ENCODE assay signal across 15 mouse cellular contexts in genomic region chr4:14202229-14202628, GRCm38 (mm10).
"Had no signal": no experiment of that assay in that cellular context is flagged by ENCODE, and none has a peak within 500 bp of the region (broad histone marks: within the 10 kb centered on the region; RNA-seq: fewer than 3 reads in every experiment).

No protein-coding gene starts in this region.

- ATAC-seq: midbrain, embryonic 16.5 days had no signal

- H3K9ac ChIP-seq: lung, embryonic 14.5 days; midbrain, embryonic 12.5 days; stomach, embryonic 15.5 days had no signal

- H3K27me3 ChIP-seq: midbrain, embryonic 12.5 days; stomach, embryonic 15.5 days had no signal

- H3K4me2 ChIP-seq: liver, embryonic 11.5 days; lung, embryonic 14.5 days; midbrain, embryonic 12.5 days; stomach, embryonic 15.5 days had no signal

- H3K4me1 ChIP-seq: stomach, embryonic 15.5 days had no signal

- H3K27ac ChIP-seq: kidney, postnatal 0 days; midbrain, embryonic 12.5 days; stomach, embryonic 15.5 days had no signal

- DNase-seq: kidney, adult 8-10 months; kidney, postnatal 36 days; layer of hippocampus, adult 9-11 months; layer of hippocampus, postnatal 36 days; lung, embryonic 14.5 days; lung, postnatal 10 days; lung, postnatal 4 days; right cerebral cortex, postnatal 4 days; thymus, adult 2 months; thymus, postnatal 25 days had no signal

- H3K36me3 ChIP-seq: midbrain, embryonic 12.5 days; stomach, embryonic 15.5 days had no signal

- H3K4me3 ChIP-seq: midbrain, embryonic 12.5 days; stomach, embryonic 15.5 days had no signal

- H3K9me3 ChIP-seq: midbrain, embryonic 12.5 days; stomach, embryonic 15.5 days had no signal
